Mouse (Mus musculus): ENCODE results near the gene Trim45.

DNA sequence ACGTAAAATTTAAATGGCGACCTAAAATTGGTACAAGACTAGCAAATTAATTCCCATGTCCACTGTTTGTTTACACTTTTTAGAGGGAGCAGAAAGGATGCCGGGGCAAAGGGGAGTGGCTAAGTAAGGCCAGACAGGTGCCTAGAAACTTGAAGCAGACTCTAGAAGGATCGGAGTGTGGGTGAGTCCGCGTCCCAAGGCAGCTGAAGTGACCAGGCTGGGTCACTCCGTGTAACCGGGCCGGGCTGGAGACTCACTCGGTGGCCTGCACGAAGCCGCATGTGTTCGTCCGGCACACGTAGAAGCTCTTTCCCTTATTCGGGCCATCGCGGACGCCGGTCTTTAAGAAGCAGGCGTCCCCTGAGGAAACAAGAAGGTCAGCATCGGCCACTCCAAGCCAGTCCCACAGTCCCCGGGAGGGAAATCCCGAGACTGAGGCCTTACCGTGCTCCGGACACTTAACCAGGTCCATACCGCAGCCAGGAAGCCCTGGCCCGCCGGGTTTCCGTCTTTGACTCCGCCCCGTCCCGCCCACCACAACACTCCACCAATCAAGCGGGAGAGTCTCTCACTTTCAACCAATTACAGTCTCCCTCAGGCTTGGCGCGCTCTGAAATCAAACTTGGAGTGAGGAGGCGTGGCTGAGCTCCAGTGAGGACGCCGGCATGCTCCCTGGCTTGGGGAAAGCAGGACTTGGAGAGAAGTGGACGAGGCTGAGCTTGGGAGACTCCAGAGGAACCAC lies 47.3 kb downstream of the Trim45 start, which contains the start of gene Ttf2:
- TF ChIP-seq POLR2A (IDR thresholded peaks at IDR 0.05; ENCODE audit: extremely low read depth, insufficient read depth, low read length) = no peak
- no peak for TF ChIP-seq CTCF (IDR thresholded peaks at IDR 0.05; ENCODE audit: extremely low read depth, insufficient read depth, low read length)

Data from cortical plate, adult 2 months (tissue).